Mouse (Mus musculus): Measurements from ENCODE around the gene Tor2a.

GRCm38 (mm10) chr2:32744272-32744982, 12.6 kb upstream of the Tor2a start:
- TF ChIP-seq CTCF (IDR thresholded peaks at IDR 0.05; ENCODE audit: low read depth, low read length) = no peak
- no peak for TF ChIP-seq GATA1 (IDR thresholded peaks at IDR 0.05; ENCODE audit: borderline replicate concordance, low read length)
- TF ChIP-seq TAL1 (conservative IDR thresholded peaks at IDR 0.05; ENCODE audit: low read depth, low read length) = no peak
- no peak for TF ChIP-seq POLR2AphosphoS5 (IDR thresholded peaks at IDR 0.05; ENCODE audit: insufficient replicate concordance, low read depth, low read length)

Data from G1E (cell line).